Mouse (Mus musculus) testis, adult 2 months (tissue): ENCODE results near the gene Cxcr5. TPM values are rescaled to one million over a fixed set of nuclear protein-coding genes. Genes with fewer than 3 reads are reported as not detected.
"Not testable (repeated sequence)": the region's sequence is repeated elsewhere in the genome, so short reads cannot be mapped to it uniquely, and the experiment has no call there.

Experiments
- H3K27ac ChIP-seq: fragments of 200-500 bp; 2 replicates; pipeline ENCODE4 v1.5.1; 2012; ENCODE audit warnings: low read depth, low read length; ENCODE audit not compliant: control insufficient read depth, insufficient read depth
- H3K27me3 ChIP-seq: fragments of 200-500 bp; 2 replicates; pipeline ENCODE4 v1.6.1; 2012; ENCODE audit warnings: mild to moderate bottlenecking, low read length, moderate library complexity; ENCODE audit not compliant: control insufficient read depth, insufficient read depth
- H3K36me3 ChIP-seq: fragments of 200-500 bp; 2 replicates; pipeline ENCODE4 v1.6.1; 2012; ENCODE audit warnings: mild to moderate bottlenecking, low read length; ENCODE audit not compliant: control insufficient read depth, insufficient read depth
- H3K4me1 ChIP-seq: fragments of 200-500 bp; 2 replicates; pipeline ENCODE4 v1.6.1; 2012; ENCODE audit warnings: low read length; ENCODE audit not compliant: control insufficient read depth, insufficient read depth
- H3K4me3 ChIP-seq: fragments of 200-500 bp; 2 replicates; pipeline ENCODE4 v1.5.1; 2012; ENCODE audit warnings: low read depth, mild to moderate bottlenecking, low read length, moderate library complexity, mixed read lengths; ENCODE audit not compliant: control insufficient read depth
- CTCF ChIP-seq: fragments of 200-500 bp; IDR thresholded peaks from 2 replicates; pipeline ENCODE4 v1.5.1; 2012; ENCODE audit warnings: low read depth, mild to moderate bottlenecking, inconsistent platforms, low read length, moderate library complexity; ENCODE audit not compliant: control insufficient read depth, insufficient read depth, insufficient replicate concordance
- POLR2A ChIP-seq: fragments of 200-500 bp; IDR thresholded peaks from 2 replicates; pipeline ENCODE4 v1.6.1; 2012; ENCODE audit warnings: low read depth, mild to moderate bottlenecking, inconsistent platforms, low read length, moderate library complexity; ENCODE audit not compliant: control insufficient read depth
- polyA plus RNA-seq: library from polyadenylated mRNA; depleted of rRNA; stranded (reverse); fragments of >200 nt; gene quantifications from 2 replicates; pipeline ENCODE4 v1.2.3, GENCODE M21; 2012

Cxcr5 gene
- polyA plus RNA-seq, 1 experiment: 11.2 TPM

GRCm38 (mm10) chr9:44587262-44588160, 25.8 kb upstream of the Cxcr5 start:
- H3K4me3 ChIP-seq: no peak overlapping the region
- TF ChIP-seq CTCF: no peak
- TF ChIP-seq POLR2A: no peak
- H3K4me1 ChIP-seq: no peaks in the 10 kb centered on the region
- no peaks in the 10 kb centered on the region for H3K36me3 ChIP-seq
- no peak overlapping the region for H3K27ac ChIP-seq
- H3K27me3 ChIP-seq: no peaks in the 10 kb centered on the region

GRCm38 (mm10) chr9:44586640-44587261, 25.1 kb upstream of the Cxcr5 start:
- Histone ChIP-seq H3K27ac (no peak overlapping the region), H3K27me3 (no peaks in the 10 kb centered on the region), H3K4me1 (0 out of 2 replicates have a peak, but pooled peaks cover 2% of the 10 kb centered on the region), H3K36me3 (no peaks in the 10 kb centered on the region), H3K4me3 (no peak overlapping the region)
- TF ChIP-seq POLR2A: no peak
- TF ChIP-seq CTCF: no peak

DNA sequence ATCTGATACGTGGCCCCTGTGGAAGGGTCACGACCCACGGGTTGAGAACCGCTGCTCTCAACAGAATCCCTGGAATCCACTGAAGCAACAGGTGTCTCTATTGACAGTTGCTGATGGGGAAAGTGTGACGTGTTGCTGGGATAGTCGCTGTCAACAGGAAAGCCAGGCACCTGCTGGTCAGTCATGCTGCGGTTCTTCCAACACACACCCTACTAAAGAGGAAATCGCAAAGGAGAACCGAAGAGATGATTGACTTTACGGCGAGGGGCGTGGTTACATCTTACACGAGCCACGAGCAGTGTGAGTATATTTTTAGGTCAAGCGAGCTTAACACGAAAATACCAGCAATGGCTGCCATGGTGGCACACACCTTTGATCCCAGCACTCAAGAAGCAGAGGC, 20.7 kb upstream of the Cxcr5 start:
- no peaks in the 10 kb centered on the region for H3K36me3 ChIP-seq
- H3K27me3 ChIP-seq: no peaks in the 10 kb centered on the region
- no peak overlapping the region for H3K4me3 ChIP-seq
- H3K27ac ChIP-seq: no peak overlapping the region
- 0 out of 2 replicates have a peak, but pooled peaks cover 2% of the 10 kb centered on the region for H3K4me1 ChIP-seq
- TF ChIP-seq CTCF: no peak
- no peak for TF ChIP-seq POLR2A

- no peaks in the 10 kb centered on the region for H3K36me3 ChIP-seq
- no peaks in the 10 kb centered on the region for H3K27me3 ChIP-seq
- H3K4me1 ChIP-seq: 0 out of 2 replicates have a peak, but pooled peaks cover 2% of the 10 kb centered on the region
- TF ChIP-seq POLR2A (no peak), CTCF (no peak)
- H3K27ac ChIP-seq: no peak overlapping the region
- H3K4me3 ChIP-seq: no peak overlapping the region
Measured at GRCm38 (mm10) chr9:44581423-44581822, 19.7 kb upstream of the Cxcr5 start.

- H3K4me3 ChIP-seq: no peak overlapping the region
Measured at GRCm38 (mm10) chr9:44580085-44580484, 18.4 kb upstream of the Cxcr5 start.

GRCm38 (mm10) chr9:44579392-44579791, 17.7 kb upstream of the Cxcr5 start:
- no peaks in the 10 kb centered on the region for H3K36me3 ChIP-seq
- no peak for TF ChIP-seq CTCF
- TF ChIP-seq POLR2A: no peak
- 0 out of 2 replicates have a peak, but pooled peaks cover 2% of the 10 kb centered on the region for H3K4me1 ChIP-seq
- no peak overlapping the region for H3K27ac ChIP-seq
- no peaks in the 10 kb centered on the region for H3K27me3 ChIP-seq
- no peak overlapping the region for H3K4me3 ChIP-seq

More at GRCm38 (mm10) chr9:44580085-44580484, 18.4 kb upstream of the Cxcr5 start:
- TF ChIP-seq POLR2A (no peak), CTCF (no peak)
- Histone ChIP-seq H3K4me1 (0 out of 2 replicates have a peak, but pooled peaks cover 2% of the 10 kb centered on the region), H3K36me3 (no peaks in the 10 kb centered on the region), H3K27me3 (no peaks in the 10 kb centered on the region), H3K27ac (no peak overlapping the region)

DNA sequence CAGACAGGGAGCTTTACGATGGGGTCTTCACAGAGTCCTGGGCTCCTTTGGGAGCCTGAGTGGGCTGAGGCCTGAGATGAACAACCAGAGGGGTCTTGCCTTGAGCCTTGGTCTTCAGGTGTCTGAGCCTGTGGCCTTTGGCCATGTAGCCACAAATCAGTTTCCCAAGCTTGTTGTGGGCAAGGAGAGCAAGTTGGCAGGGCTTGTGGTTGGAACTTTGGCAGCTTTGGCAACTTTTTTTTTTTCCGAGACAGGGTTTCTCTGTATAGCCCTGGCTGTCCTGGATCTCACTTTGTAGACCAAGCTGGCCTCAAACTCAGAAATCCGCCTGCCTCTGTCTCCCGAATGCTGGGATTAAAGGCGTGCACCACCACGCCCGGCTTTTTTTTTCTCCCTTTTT, 14.4 kb upstream of the Cxcr5 start:
- H3K4me1 ChIP-seq, H3K27ac ChIP-seq, H3K36me3 ChIP-seq, H3K4me3 ChIP-seq, H3K27me3 ChIP-seq: not testable (repeated sequence)
